Mouse (Mus musculus) liver, postnatal 0 days (tissue): ENCODE measurements around the gene Gm45837. TPM values are rescaled to one million over a fixed set of nuclear protein-coding genes. Genes with fewer than 3 reads are reported as not detected.

Experiments used
- ATAC-seq: fragments of 200-750 bp; cut with Nextera tagmentation; 2 replicates; pipeline ENCODE4 v1.8.0; 2017; ENCODE audit warnings: mild to moderate bottlenecking, moderate library complexity
- DNase-seq: peaks from one replicate; pipeline ENCODE4 v3.0.0-alpha.2; 2016
- H3K27ac ChIP-seq: fragments of 300-500 bp; sonication (generic); 2 replicates; pipeline ENCODE4 v1.5.1; 2014; ENCODE audit warnings: antibody characterized with exemption, moderate library complexity, mild to moderate bottlenecking, low read depth
- H3K27me3 ChIP-seq: fragments of 300-500 bp; sonication (generic); 2 replicates; pipeline ENCODE4 v1.6.1; 2014; ENCODE audit warnings: low read length, control low read depth, mixed read lengths; ENCODE audit not compliant: insufficient read depth
- H3K36me3 ChIP-seq: fragments of 300-500 bp; sonication (generic); replicated peaks from 2 replicates; pipeline ENCODE4 v1.6.1; 2014; ENCODE audit warnings: mild to moderate bottlenecking, control low read depth, low read length, moderate library complexity, mixed read lengths; ENCODE audit not compliant: insufficient read depth
- H3K4me1 ChIP-seq: fragments of 300-500 bp; sonication (generic); 2 replicates; pipeline ENCODE4 v1.6.1; 2014; ENCODE audit warnings: antibody characterized with exemption, mild to moderate bottlenecking, control low read depth; ENCODE audit not compliant: insufficient read depth
- H3K4me2 ChIP-seq: fragments of 300-500 bp; sonication (generic); 2 replicates; pipeline ENCODE4 v1.6.1; 2014; ENCODE audit warnings: low read depth, mild to moderate bottlenecking, low read length, moderate library complexity, mixed read lengths
- H3K4me3 ChIP-seq: fragments of 300-500 bp; sonication (generic); 2 replicates; pipeline ENCODE4 v1.5.1; 2014; ENCODE audit warnings: low read depth, low read length
- H3K9ac ChIP-seq: fragments of 300-500 bp; sonication (generic); replicated peaks from 2 replicates; pipeline ENCODE4 v1.6.1; 2014; ENCODE audit warnings: mild to moderate bottlenecking, moderate library complexity
- H3K9me3 ChIP-seq: fragments of 300-500 bp; sonication (generic); 2 replicates; pipeline ENCODE4 v1.6.1; 2016; ENCODE audit warnings: mild to moderate bottlenecking, control low read depth, low read length, mixed read lengths
- CTCF ChIP-seq: sonication (generic); IDR thresholded peaks from 2 replicates; pipeline ENCODE4 v1.5.1; 2016; ENCODE audit warnings: antibody characterized with exemption, low read depth
- EP300 ChIP-seq: IDR thresholded peaks from 2 replicates; pipeline ENCODE4 v1.6.1; 2016; ENCODE audit warnings: antibody characterized with exemption, low read depth, mild to moderate bottlenecking
- WGBS: fragments of 180-500 bp; shearing (Covaris S2); extraction: QIAGEN DNeasy Blood & Tissue Kit; methylation state at CpG from one replicate; pipeline ENCODE4 v1.1.7; 2014; ENCODE audit not compliant: insufficient replicate concordance; 5-methylcytosine and 5-hydroxymethylcytosine counted together
- polyA plus RNA-seq: library from polyadenylated mRNA; unstranded; fragments of >200 nt; fragmentation: Nextera tagmentation; extraction: Ambion mirVana; gene quantifications from 2 replicates; pipeline ENCODE4 v1.2.1, GENCODE M21; 2015

Gm45837 gene
- polyA plus RNA-seq, 1 experiment from 2014 or later, result not detected

GRCm38 (mm10) chr7:101482499-101483081, 71.9 kb downstream of the Gm45837 start:
- TF ChIP-seq EP300 (no peak), CTCF (no peak)
- ATAC-seq, result peak; percentile 41; the same call in 1 of the 2 replicates
- no peak overlapping the region for H3K27ac ChIP-seq

GRCm38 (mm10) chr7:101483498-101484115, 72.9 kb downstream of the Gm45837 start:
- Histone ChIP-seq H3K27me3 (no peaks in the 10 kb centered on the region), H3K4me2 (no peak overlapping the region), H3K27ac (no peak overlapping the region), H3K9me3 (no peaks in the 10 kb centered on the region), H3K9ac (no peak overlapping the region), H3K36me3 (peaks cover 8% of the 10 kb centered on the region; the same call in 1 of the 2 replicates), H3K4me1 (no peaks in the 10 kb centered on the region), H3K4me3 (no peak overlapping the region)
- no peak for ATAC-seq
- 61% methylated on average over 9 of the region's 9 CpGs for WGBS
- TF ChIP-seq EP300 (no peak), CTCF (no peak)
- no peak for DNase-seq

More at GRCm38 (mm10) chr7:101482499-101483081, 71.9 kb downstream of the Gm45837 start:
- Histone ChIP-seq H3K36me3 (peaks cover 8% of the 10 kb centered on the region; the same call in 1 of the 2 replicates), H3K9me3 (no peaks in the 10 kb centered on the region), H3K4me1 (0 out of 2 replicates have a peak, but pooled peaks cover 3% of the 10 kb centered on the region), H3K9ac (no peak overlapping the region), H3K4me3 (no peak overlapping the region), H3K27me3 (no peaks in the 10 kb centered on the region), H3K4me2 (no peak overlapping the region)
- WGBS, result 50% methylated on average over 9 of the region's 9 CpGs
- DNase-seq, result no peak

- H3K9me3 ChIP-seq, result peaks cover 2% of the 10 kb centered on the region; the same call in 1 of the 2 replicates
- ATAC-seq (no peak), DNase-seq (no peak)
- H3K27ac ChIP-seq, result no peak overlapping the region
- TF ChIP-seq CTCF (no peak), EP300 (no peak)
- H3K4me2 ChIP-seq, result no peak overlapping the region
- H3K4me3 ChIP-seq, result no peak overlapping the region
- H3K4me1 ChIP-seq, result no peaks in the 10 kb centered on the region
- H3K9ac ChIP-seq, result no peak overlapping the region
- H3K36me3 ChIP-seq, result peaks cover 7% of the 10 kb centered on the region; the same call in 1 of the 2 replicates
- WGBS, result 71% methylated on average over 5 of the region's 5 CpGs
- H3K27me3 ChIP-seq, result no peaks in the 10 kb centered on the region
These were observed 76.4 kb downstream of the Gm45837 start for GRCm38 (mm10) chr7:101487102-101487501.

- Histone ChIP-seq H3K27ac (no peak overlapping the region), H3K4me1 (no peaks in the 10 kb centered on the region), H3K4me2 (no peak overlapping the region), H3K36me3 (peaks cover 7% of the 10 kb centered on the region), H3K4me3 (no peak overlapping the region), H3K27me3 (no peaks in the 10 kb centered on the region), H3K9me3 (peaks cover 2% of the 10 kb centered on the region; the same call in 1 of the 2 replicates), H3K9ac (no peak overlapping the region)
- DNase-seq (no peak), ATAC-seq (no peak)
- 61% methylated on average over 4 of the region's 4 CpGs for WGBS
- 0 out of 2 replicates have a peak, but pooled peaks have one; percentile 34 for TF ChIP-seq EP300
- TF ChIP-seq CTCF, result no peak
These were observed 80.3 kb downstream of the Gm45837 start for GRCm38 (mm10) chr7:101490952-101491351.

GRCm38 (mm10) chr7:101498385-101498784, 87.7 kb downstream of the Gm45837 start:
- TF ChIP-seq EP300, result no peak
- no peak for TF ChIP-seq CTCF
- DNase-seq (no peak), ATAC-seq (no peak; the same call in 1 of the 2 replicates)
- Histone ChIP-seq H3K36me3 (no peaks in the 10 kb centered on the region), H3K27me3 (no peaks in the 10 kb centered on the region), H3K9ac (no peak overlapping the region), H3K9me3 (no peaks in the 10 kb centered on the region), H3K4me1 (peaks cover 3% of the 10 kb centered on the region; the same call in 1 of the 2 replicates), H3K27ac (peak overlapping the region; percentile 48; the same call in 1 of the 2 replicates), H3K4me3 (no peak overlapping the region), H3K4me2 (no peak overlapping the region)
- WGBS, result 69% methylated on average over 3 of the region's 3 CpGs

GRCm38 (mm10) chr7:101499251-101499650, 88.6 kb downstream of the Gm45837 start:
- Histone ChIP-seq H3K4me1 (peaks cover 4% of the 10 kb centered on the region; the same call in 1 of the 2 replicates), H3K36me3 (no peaks in the 10 kb centered on the region), H3K27me3 (peaks cover 5% of the 10 kb centered on the region; the same call in 1 of the 2 replicates), H3K9me3 (no peaks in the 10 kb centered on the region), H3K4me3 (no peak overlapping the region), H3K4me2 (peak overlapping the region; percentile 24; the same call in 1 of the 2 replicates), H3K9ac (no peak overlapping the region), H3K27ac (peak overlapping the region; percentile 48; the same call in 1 of the 2 replicates)
- TF ChIP-seq EP300 (no peak), CTCF (0 out of 2 replicates have a peak, but pooled peaks have one; percentile 0)
- DNase-seq (no peak), ATAC-seq (no peak)
- WGBS, result 52% methylated on average over 10 of the region's 10 CpGs
